Mouse (Mus musculus) intestine, postnatal 0 days (tissue): ENCODE measurements around the gene Kank1. TPM values are rescaled to one million over a fixed set of nuclear protein-coding genes. Genes with fewer than 3 reads are reported as not detected.

Source experiments
- ATAC-seq: fragments of 200-750 bp; cut with Nextera tagmentation; 2 replicates; pipeline ENCODE4 v1.8.0; 2017; ENCODE audit warnings: mild to moderate bottlenecking, moderate TSS enrichment, moderate library complexity
- H3K27ac ChIP-seq: fragments of 300-500 bp; sonication (generic); 2 replicates; pipeline ENCODE4 v1.5.1; 2014; ENCODE audit warnings: mild to moderate bottlenecking, low read depth, low read length, moderate library complexity
- H3K27me3 ChIP-seq: fragments of 300-500 bp; sonication (generic); replicated peaks from 2 replicates; pipeline ENCODE4 v1.6.1; 2014; ENCODE audit warnings: low read length, mixed read lengths; ENCODE audit not compliant: control insufficient read depth, insufficient read depth
- H3K36me3 ChIP-seq: fragments of 300-500 bp; sonication (generic); 2 replicates; pipeline ENCODE4 v1.6.1; 2014; ENCODE audit warnings: mild to moderate bottlenecking, moderate library complexity; ENCODE audit not compliant: control insufficient read depth, insufficient read depth
- H3K4me1 ChIP-seq: fragments of 300-500 bp; sonication (generic); replicated peaks from 2 replicates; pipeline ENCODE4 v1.6.1; 2014; ENCODE audit warnings: antibody characterized with exemption, low read length, mixed read lengths; ENCODE audit not compliant: control insufficient read depth, insufficient read depth
- H3K4me2 ChIP-seq: fragments of 300-500 bp; sonication (generic); replicated peaks from 2 replicates; pipeline ENCODE4 v1.6.1; 2014; ENCODE audit warnings: low read depth, mild to moderate bottlenecking, moderate library complexity
- H3K4me3 ChIP-seq: fragments of 300-500 bp; sonication (generic); 2 replicates; pipeline ENCODE4 v1.5.1; 2014; ENCODE audit warnings: low read depth, low read length
- H3K9ac ChIP-seq: fragments of 300-500 bp; sonication (generic); 2 replicates; pipeline ENCODE4 v1.6.1; 2014; ENCODE audit warnings: mild to moderate bottlenecking, low read depth, low read length
- H3K9me3 ChIP-seq: fragments of 300-500 bp; sonication (generic); 2 replicates; pipeline ENCODE4 v1.6.1; 2016; ENCODE audit warnings: mixed run types; ENCODE audit not compliant: control insufficient read depth
- CTCF ChIP-seq: sonication (generic); IDR thresholded peaks from 2 replicates; pipeline ENCODE4 v1.5.1; 2016; ENCODE audit warnings: low read depth, mild to moderate bottlenecking, control low read depth, antibody characterized with exemption, moderate library complexity
- WGBS: fragments of 180-500 bp; shearing (Covaris S2); extraction: QIAGEN DNeasy Blood & Tissue Kit; methylation state at CpG from one replicate; pipeline ENCODE4 v1.1.7; 2014; 5-methylcytosine and 5-hydroxymethylcytosine counted together
- polyA plus RNA-seq: library from polyadenylated mRNA; unstranded; fragments of >200 nt; fragmentation: Nextera tagmentation; extraction: Ambion mirVana; gene quantifications from 2 replicates; pipeline ENCODE4 v1.2.1, GENCODE M21; 2015

Gene Kank1
- polyA plus RNA-seq, 1 experiment from 2014 or later, result 6.0 TPM

GRCm38 (mm10) chr19:25336731-25337130 lies 100.0 kb downstream of the Kank1 start:
- no peak overlapping the region for H3K27ac ChIP-seq
- no peak overlapping the region for H3K4me2 ChIP-seq
- ATAC-seq, result no peak
- no peaks in the 10 kb centered on the region for H3K27me3 ChIP-seq
- 80% methylated on average over 8 of the region's 8 CpGs for WGBS
- no peaks in the 10 kb centered on the region for H3K9me3 ChIP-seq
- no peaks in the 10 kb centered on the region for H3K36me3 ChIP-seq
- no peak overlapping the region for H3K9ac ChIP-seq
- H3K4me3 ChIP-seq, result no peak overlapping the region
- no peak for TF ChIP-seq CTCF
- no peaks in the 10 kb centered on the region for H3K4me1 ChIP-seq

GRCm38 (mm10) chr19:25340630-25341620 lies 104.2 kb downstream of the Kank1 start:
- H3K4me2 ChIP-seq, result no peak overlapping the region
- TF ChIP-seq CTCF, result peak; percentile 80
- H3K36me3 ChIP-seq, result no peaks in the 10 kb centered on the region
- no peak for ATAC-seq
- H3K9ac ChIP-seq, result no peak overlapping the region
- H3K27me3 ChIP-seq, result no peaks in the 10 kb centered on the region
- H3K9me3 ChIP-seq, result no peaks in the 10 kb centered on the region
- H3K4me3 ChIP-seq, result no peak overlapping the region
- WGBS, result 56% methylated on average over 11 of the region's 11 CpGs
- no peak overlapping the region for H3K27ac ChIP-seq
- H3K4me1 ChIP-seq, result peaks cover 8% of the 10 kb centered on the region; the same call in 1 of the 2 replicates

GRCm38 (mm10) chr19:25342026-25342425 lies 105.3 kb downstream of the Kank1 start:
- H3K27me3 ChIP-seq, result no peaks in the 10 kb centered on the region
- no peak overlapping the region for H3K4me3 ChIP-seq
- WGBS, result 81% methylated on average over 5 of the region's 5 CpGs
- H3K27ac ChIP-seq, result no peak overlapping the region
- TF ChIP-seq CTCF, result no peak
- H3K9me3 ChIP-seq, result no peaks in the 10 kb centered on the region
- ATAC-seq, result no peak
- no peaks in the 10 kb centered on the region for H3K36me3 ChIP-seq
- H3K4me2 ChIP-seq, result no peak overlapping the region
- peaks cover 8% of the 10 kb centered on the region; the same call in 1 of the 2 replicates for H3K4me1 ChIP-seq
- H3K9ac ChIP-seq, result no peak overlapping the region

DNA sequence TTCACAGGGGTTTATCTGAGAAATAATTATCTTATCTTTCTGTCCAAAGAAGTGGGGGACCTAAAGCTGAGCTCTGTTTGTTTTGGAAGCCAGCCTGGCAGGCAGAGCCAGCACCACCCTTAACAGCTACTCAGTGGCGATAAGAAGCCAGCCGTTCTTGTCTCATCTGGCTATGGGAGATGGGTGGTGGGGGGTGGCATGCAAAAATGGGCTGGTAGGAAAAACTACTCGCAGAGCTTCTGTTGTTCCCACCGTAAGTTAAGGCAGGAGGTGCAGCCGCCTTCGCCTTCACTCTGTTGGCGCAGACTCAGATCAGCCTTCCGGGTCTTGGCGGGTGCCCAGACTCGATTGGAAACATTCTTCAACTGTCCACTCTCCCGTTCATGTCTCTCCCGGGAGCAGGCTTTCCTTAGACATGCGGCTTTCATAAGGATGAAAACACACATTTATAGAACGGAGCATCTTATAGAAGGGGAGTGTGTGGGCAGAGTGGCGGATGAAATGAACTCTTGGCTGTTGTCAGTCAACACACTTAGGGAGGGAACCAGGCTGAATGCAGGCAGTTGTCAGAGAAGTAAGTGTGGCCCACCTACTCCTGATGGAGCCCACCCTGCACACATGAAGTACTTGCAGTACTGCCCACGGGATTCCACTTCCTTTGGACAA lies 107.0 kb downstream of the Kank1 start:
- Histone ChIP-seq H3K27me3 (no peaks in the 10 kb centered on the region), H3K36me3 (no peaks in the 10 kb centered on the region; the same call in 1 of the 2 replicates), H3K9ac (no peak overlapping the region), H3K27ac (no peak overlapping the region), H3K9me3 (no peaks in the 10 kb centered on the region), H3K4me3 (peak overlapping the region; percentile 9; the same call in 1 of the 2 replicates), H3K4me1 (peaks cover 8% of the 10 kb centered on the region; the same call in 1 of the 2 replicates), H3K4me2 (peak overlapping the region; percentile 54)
- whole genome bisulfite sequencing, result 28% methylated on average over 16 of the region's 16 CpGs
- no peak for ATAC-seq
- no peak for TF ChIP-seq CTCF

GRCm38 (mm10) chr19:25344371-25344770 lies 107.6 kb downstream of the Kank1 start:
- Histone ChIP-seq H3K27me3 (no peaks in the 10 kb centered on the region), H3K4me3 (no peak overlapping the region), H3K9me3 (no peaks in the 10 kb centered on the region), H3K27ac (no peak overlapping the region), H3K36me3 (no peaks in the 10 kb centered on the region; the same call in 1 of the 2 replicates), H3K4me1 (peaks cover 8% of the 10 kb centered on the region; the same call in 1 of the 2 replicates), H3K9ac (no peak overlapping the region), H3K4me2 (peak overlapping the region; percentile 54; the same call in 1 of the 2 replicates)
- WGBS, result 28% methylated on average over 6 of the region's 6 CpGs
- TF ChIP-seq CTCF, result no peak
- ATAC-seq, result no peak

- no peaks in the 10 kb centered on the region for H3K27me3 ChIP-seq
- peaks cover 8% of the 10 kb centered on the region; the same call in 1 of the 2 replicates for H3K4me1 ChIP-seq
- no peak overlapping the region for H3K4me2 ChIP-seq
- no peaks in the 10 kb centered on the region for H3K9me3 ChIP-seq
- H3K4me3 ChIP-seq, result no peak overlapping the region
- ATAC-seq, result no peak
- 96% methylated on average over 5 of the region's 5 CpGs for WGBS
- TF ChIP-seq CTCF, result no peak
- H3K27ac ChIP-seq, result no peak overlapping the region
- H3K36me3 ChIP-seq, result no peaks in the 10 kb centered on the region; the same call in 1 of the 2 replicates
- no peak overlapping the region for H3K9ac ChIP-seq
Measured at GRCm38 (mm10) chr19:25345972-25346371, 109.2 kb downstream of the Kank1 start.
